Mouse (Mus musculus) urinary bladder, postnatal 14 days (tissue): Measurements from ENCODE around the gene Prlr.

Source experiments
- DNase-seq: peaks from one replicate; pipeline ENCODE4 v3.0.0; 2021; ENCODE audit warnings: low spot score

The Prlr gene

GRCm38 (mm10) chr15:10330626-10331025, 153.6 kb downstream of the Prlr start:
- no peak for DNase-seq

GRCm38 (mm10) chr15:10332566-10332965, 155.5 kb downstream of the Prlr start:
- DNase-seq = no peak

GRCm38 (mm10) chr15:10338606-10339005, 161.6 kb downstream of the Prlr start:
- no peak for DNase-seq

DNA sequence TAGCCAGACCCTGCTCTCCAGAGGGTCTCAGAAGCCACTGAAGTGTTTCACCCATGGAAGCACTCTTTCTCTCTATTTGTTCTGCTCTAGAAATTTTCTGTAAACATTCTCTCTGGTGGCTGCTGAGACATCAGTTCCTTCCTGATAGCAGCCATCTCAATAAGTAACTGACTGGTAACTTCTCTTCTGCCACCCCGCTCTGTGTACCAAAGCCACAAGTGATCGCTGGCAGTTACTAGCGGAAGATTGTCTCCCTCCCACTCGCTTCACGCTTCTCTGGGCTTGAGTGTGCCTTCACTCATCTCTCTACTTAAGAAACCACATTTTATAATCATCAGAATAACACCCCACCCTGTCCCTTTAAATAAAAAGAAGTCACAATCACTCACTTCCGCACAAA, 170.0 kb downstream of the Prlr start:
- DNase-seq = no peak

- DNase-seq = no peak
Measured at GRCm38 (mm10) chr15:10358039-10358948, 181.3 kb downstream of the Prlr start, which contains the start of gene Agxt2. Gene Agxt2 (plus strand): TSS chr15:10358532.

- no peak for DNase-seq
Measured at GRCm38 (mm10) chr15:10366331-10366730, 189.3 kb downstream of the Prlr start.

DNA sequence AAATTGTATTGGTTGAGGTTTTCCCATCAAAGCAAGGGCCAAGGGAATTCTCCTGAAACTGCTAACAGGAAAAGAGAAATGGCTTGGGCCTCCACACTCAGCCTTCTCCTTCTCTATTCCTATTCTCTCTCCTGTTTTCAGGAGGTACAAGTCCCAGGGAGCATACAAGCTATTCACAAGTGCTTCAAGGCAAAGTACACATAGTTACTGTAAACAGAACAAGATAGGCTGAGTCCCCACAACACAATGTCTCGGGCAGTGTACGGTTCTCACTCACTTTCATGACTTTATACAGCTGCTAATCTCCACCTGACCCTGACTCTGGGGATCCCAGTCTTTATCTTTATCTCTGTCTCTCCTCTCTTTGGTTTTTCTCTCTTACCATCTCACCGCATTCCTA, 198.4 kb downstream of the Prlr start:
- DNase-seq = no peak

DNA sequence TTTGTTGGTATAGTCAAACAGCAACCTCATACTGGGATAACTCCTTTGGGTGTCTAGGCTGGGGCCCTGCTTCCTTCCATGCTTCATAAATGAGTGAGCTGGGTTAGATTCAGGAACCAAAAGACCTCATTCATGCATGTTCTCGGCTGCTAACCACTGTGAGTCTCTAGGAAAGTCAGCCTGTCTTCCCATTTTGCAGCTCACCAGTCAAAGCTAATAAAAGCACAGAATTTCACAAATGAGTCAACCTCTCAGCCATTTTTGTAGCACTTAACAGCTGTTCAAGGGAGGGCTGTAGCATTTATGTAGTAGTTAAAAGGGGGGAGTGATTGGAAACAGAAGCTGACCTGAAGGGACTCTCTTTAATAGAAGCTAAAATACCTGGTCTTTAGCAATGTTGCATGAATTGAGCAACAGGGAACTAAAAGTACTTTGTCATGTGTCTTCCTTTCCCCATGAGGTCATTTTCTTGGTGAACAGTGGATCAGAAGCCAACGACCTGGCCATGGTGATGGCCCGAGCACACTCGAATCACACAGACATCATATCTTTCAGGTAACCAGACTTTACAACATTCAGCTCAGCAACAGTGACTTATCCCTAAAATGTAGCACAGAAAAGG, 201.4 kb downstream of the Prlr start:
- no peak for DNase-seq

- DNase-seq = no peak
Measured at GRCm38 (mm10) chr15:10379757-10380458, 202.9 kb downstream of the Prlr start.

- DNase-seq = no peak
Measured at GRCm38 (mm10) chr15:10387263-10387662, 210.2 kb downstream of the Prlr start.
